Mouse (Mus musculus) T-helper 2 cell (primary cell): ENCODE measurements around the gene Galnt6.

Source experiments
- in situ Hi-C: fragments of 300-600 bp; cut with MboI, MseI; formaldehyde crosslinking; loops from one replicate; pipeline ENCODE4 v1.15.1; 2025; ENCODE audit warnings: high pct_unique_total_duplicates

The Galnt6 gene

GRCm38 (mm10) chr15:100665411-100666218 lies 63.6 kb downstream of the Galnt6 start:
- in situ Hi-C loops, result no loop called here

- in situ Hi-C loops, result no loop called here
Measured at GRCm38 (mm10) chr15:100664813-100665274, 64.3 kb downstream of the Galnt6 start.

- in situ Hi-C loops, result no loop called here
Measured at GRCm38 (mm10) chr15:100660805-100661204, 68.4 kb downstream of the Galnt6 start.

- in situ Hi-C loops, result no loop called here
Measured at GRCm38 (mm10) chr15:100660306-100660705, 68.9 kb downstream of the Galnt6 start.

GRCm38 (mm10) chr15:100655201-100655600 lies 74.0 kb downstream of the Galnt6 start:
- in situ Hi-C loops, result loop anchor here (10.0 kb wide), 1 partner anchor 190 kb away; no protein-coding TSS in a partner anchor

GRCm38 (mm10) chr15:100654271-100654670 lies 74.9 kb downstream of the Galnt6 start:
- in situ Hi-C loops, result loop anchor here (10.0 kb wide), 1 partner anchor 191 kb away; no protein-coding TSS in a partner anchor

- in situ Hi-C loops, result loop anchor here (10.0 kb wide), 1 partner anchor 193 kb away; no protein-coding TSS in a partner anchor
Measured at GRCm38 (mm10) chr15:100651610-100652009, 77.6 kb downstream of the Galnt6 start.

GRCm38 (mm10) chr15:100650111-100650510 lies 79.1 kb downstream of the Galnt6 start:
- in situ Hi-C loops, result loop anchor here (10.0 kb wide), 1 partner anchor 195 kb away; no protein-coding TSS in a partner anchor

GRCm38 (mm10) chr15:100646161-100646560 lies 83.0 kb downstream of the Galnt6 start:
- in situ Hi-C loops, result no loop called here

GRCm38 (mm10) chr15:100642451-100642850 lies 86.7 kb downstream of the Galnt6 start:
- in situ Hi-C loops, result no loop called here
